Mouse (Mus musculus) ES-E14 (cell line): ENCODE data around the gene Hoxb3. TPM values are rescaled to one million over a fixed set of nuclear protein-coding genes. Genes with fewer than 3 reads are reported as not detected.

Experiments used
- DNase-seq: peaks from one replicate; pipeline ENCODE4 v3.0.0-alpha.2; 2013; ENCODE audit warnings: low read depth, low spot score
- H3K27ac ChIP-seq: 2 replicates; pipeline ENCODE4 v1.5.1; 2012; ENCODE audit warnings: low read depth, mild to moderate bottlenecking, low read length, moderate library complexity, mixed read lengths; ENCODE audit not compliant: poor library complexity, insufficient read depth, severe bottlenecking
- H3K36me3 ChIP-seq: 2 replicates; pipeline ENCODE4 v1.6.1; 2012; ENCODE audit warnings: mild to moderate bottlenecking, low read length, moderate library complexity, mixed read lengths; ENCODE audit not compliant: control insufficient read depth, poor library complexity, insufficient read depth, severe bottlenecking
- H3K4me1 ChIP-seq, 2 experiments: fragments of 150-350 bp in 1 of 2; sonication (generic) in 1 of 2; 2 replicates each; pipeline ENCODE4 v1.6.1; 2012; ENCODE audit warnings: low read length in 2 of 2, mild to moderate bottlenecking in 1 of 2, mixed read lengths in 1 of 2; ENCODE audit not compliant: control insufficient read depth in 2 of 2, insufficient read depth in 2 of 2, poor library complexity in 1 of 2
- H3K4me3 ChIP-seq, 2 experiments: fragments of 150-350 bp in 1 of 2; sonication (generic) in 1 of 2; 2 replicates each; pipeline ENCODE4 v1.5.1; 2012; ENCODE audit warnings: low read length in 2 of 2, low read depth in 1 of 2, mild to moderate bottlenecking in 1 of 2, mixed read lengths in 1 of 2; ENCODE audit not compliant: insufficient read depth in 1 of 2, poor library complexity in 1 of 2, severe bottlenecking in 1 of 2
- H3K9ac ChIP-seq: 2 replicates; pipeline ENCODE4 v1.6.1; 2012; ENCODE audit warnings: low read depth, mild to moderate bottlenecking, low read length, mixed read lengths; ENCODE audit not compliant: poor library complexity, insufficient read depth, severe bottlenecking
- H3K9me3 ChIP-seq: fragments of 150-350 bp; sonication (generic); 2 replicates; pipeline ENCODE4 v1.6.1; 2012; ENCODE audit warnings: low read depth, mild to moderate bottlenecking, low read length; ENCODE audit not compliant: control insufficient read depth, insufficient read depth
- CHD2 ChIP-seq: IDR thresholded peaks from 2 replicates; pipeline ENCODE4 v1.6.1; 2014; ENCODE audit warnings: mild to moderate bottlenecking, low read depth, low read length, inconsistent platforms
- HCFC1 ChIP-seq: IDR thresholded peaks from 2 replicates; pipeline ENCODE4 v1.6.1; 2012; ENCODE audit warnings: low read length, inconsistent platforms, borderline replicate concordance; ENCODE audit not compliant: insufficient read depth
- MAFK ChIP-seq: IDR thresholded peaks from 2 replicates; pipeline ENCODE4 v1.6.1; 2014; ENCODE audit warnings: mild to moderate bottlenecking, low read depth, low read length, inconsistent platforms; ENCODE audit not compliant: insufficient read depth
- ZC3H11A ChIP-seq: IDR thresholded peaks from 2 replicates; pipeline ENCODE4 v1.6.1; 2012; ENCODE audit warnings: low read depth, mild to moderate bottlenecking, inconsistent platforms, low read length, borderline replicate concordance
- ZNF384 ChIP-seq: IDR thresholded peaks from 2 replicates; pipeline ENCODE4 v1.6.1; 2012; ENCODE audit warnings: low read depth, low read length, inconsistent platforms
- in situ Hi-C, 2 experiments: fragments of 600-800 bp; cut with MboI; formaldehyde crosslinking; loops; one replicate each; pipeline ENCODE4 v1.15.1; 2025; ENCODE audit warnings: low sequenced_read_pairs in 2 of 2, inconsistent platforms in 1 of 2; ENCODE audit not compliant: unreplicated experiment in 2 of 2
- total RNA-seq: library from RNA; depleted of rRNA; stranded (reverse); fragments of 300-350 nt; gene quantifications from 2 replicates; pipeline ENCODE4 v1.2.3, GENCODE M21; 2012

Hoxb3 gene
- total RNA-seq, 1 experiment, result 0.54 TPM

GRCm38 (mm10) chr11:96324965-96325364, 1.8 kb downstream of the Hoxb3 start:
- H3K4me3 ChIP-seq, result no peak overlapping the region
- in situ Hi-C loops, result loop anchor here in 1 of 2 experiments (5.0 kb wide), 1 partner anchor 43 kb away; the partner anchor contains the start of gene Hoxb8
- H3K27ac ChIP-seq, result no peak overlapping the region

GRCm38 (mm10) chr11:96325747-96326212, 2.7 kb downstream of the Hoxb3 start:
- H3K9me3 ChIP-seq, result no peaks in the 10 kb centered on the region
- no peak for DNase-seq
- no peak overlapping the region for H3K27ac ChIP-seq
- H3K9ac ChIP-seq, result no peak overlapping the region
- H3K4me3 ChIP-seq, result no peak overlapping the region
- in situ Hi-C loops, result loop anchor here in 1 of 2 experiments (5.0 kb wide), 1 partner anchor 43 kb away; the partner anchor contains the start of gene Hoxb8
- no peaks in the 10 kb centered on the region for H3K36me3 ChIP-seq
- no peaks in the 10 kb centered on the region for H3K4me1 ChIP-seq
- TF ChIP-seq CHD2 (no peak), ZC3H11A (no peak), MAFK (no peak)

More at GRCm38 (mm10) chr11:96324965-96325364, 1.8 kb downstream of the Hoxb3 start:
- DNase-seq, result no peak
- no peaks in the 10 kb centered on the region for H3K4me1 ChIP-seq
- no peaks in the 10 kb centered on the region for H3K36me3 ChIP-seq
- TF ChIP-seq MAFK, result no peak
- no peak for TF ChIP-seq ZC3H11A
- TF ChIP-seq ZNF384, result no peak
- TF ChIP-seq HCFC1, result no peak
- TF ChIP-seq CHD2, result no peak
- no peak overlapping the region for H3K9ac ChIP-seq
- no peaks in the 10 kb centered on the region for H3K9me3 ChIP-seq

- TF ChIP-seq HCFC1 (no peak), ZNF384 (no peak), CHD2 (no peak), MAFK (no peak), ZC3H11A (no peak)
- no peak overlapping the region for H3K4me3 ChIP-seq
- no peak overlapping the region for H3K9ac ChIP-seq
These were observed 3.6 kb downstream of the Hoxb3 start for GRCm38 (mm10) chr11:96326705-96327104.

GRCm38 (mm10) chr11:96327122-96327521, 4.0 kb downstream of the Hoxb3 start:
- TF ChIP-seq MAFK (no peak), ZC3H11A (no peak), HCFC1 (no peak), ZNF384 (no peak), CHD2 (no peak)
- Histone ChIP-seq H3K9ac (no peak overlapping the region), H3K27ac (no peak overlapping the region), H3K4me3 (no peak overlapping the region), H3K36me3 (no peaks in the 10 kb centered on the region), H3K9me3 (no peaks in the 10 kb centered on the region), H3K4me1 (no peaks in the 10 kb centered on the region)
- DNase-seq, result no peak
- in situ Hi-C loops, result loop anchor here in 1 of 2 experiments (5.0 kb wide), 1 partner anchor 45 kb away; the partner anchor contains the start of gene Hoxb8

More at GRCm38 (mm10) chr11:96326705-96327104, 3.6 kb downstream of the Hoxb3 start:
- in situ Hi-C loops, result loop anchor here in 1 of 2 experiments (5.0 kb wide), 1 partner anchor 44 kb away; the partner anchor contains the start of gene Hoxb8
- no peak for DNase-seq
- Histone ChIP-seq H3K36me3 (no peaks in the 10 kb centered on the region), H3K4me1 (no peaks in the 10 kb centered on the region), H3K27ac (no peak overlapping the region), H3K9me3 (no peaks in the 10 kb centered on the region)

GRCm38 (mm10) chr11:96327750-96328149, 4.6 kb downstream of the Hoxb3 start:
- no peaks in the 10 kb centered on the region for H3K4me1 ChIP-seq
- H3K27ac ChIP-seq, result no peak overlapping the region
- H3K9ac ChIP-seq, result no peak overlapping the region
- DNase-seq, result no peak
- TF ChIP-seq ZC3H11A, result no peak
- no peak for TF ChIP-seq CHD2
- no peak for TF ChIP-seq HCFC1
- TF ChIP-seq ZNF384, result no peak
- no peak for TF ChIP-seq MAFK
- H3K36me3 ChIP-seq, result no peaks in the 10 kb centered on the region
- in situ Hi-C loops, result loop anchor here in 1 of 2 experiments (5.0 kb wide), 1 partner anchor 45 kb away; the partner anchor contains the start of gene Hoxb8
- H3K9me3 ChIP-seq, result no peaks in the 10 kb centered on the region
- no peak overlapping the region for H3K4me3 ChIP-seq
